Mouse (Mus musculus): ENCODE data around the gene Plekhg5.

Plekhg5 gene

GRCm38 (mm10) chr4:152134507-152134906, 62.2 kb downstream of the Plekhg5 start:
- peak; percentile 72 for DNase-seq (ENCODE audit: low read depth, low spot score)
- no peaks in the 10 kb centered on the region; the same call in 1 of the 2 replicates for H3K27me3 ChIP-seq (ENCODE audit: control insufficient read depth, insufficient read depth, low read length, poor library complexity, severe bottlenecking)
- H3K36me3 ChIP-seq (ENCODE audit: control insufficient read depth, insufficient read depth, low read length, poor library complexity, severe bottlenecking), result no peaks in the 10 kb centered on the region

GRCm38 (mm10) chr4:152135363-152135762, 63.1 kb downstream of the Plekhg5 start:
- Histone ChIP-seq H3K36me3 (ENCODE audit: control insufficient read depth, insufficient read depth, low read length, poor library complexity, severe bottlenecking) (no peaks in the 10 kb centered on the region), H3K27me3 (ENCODE audit: control insufficient read depth, insufficient read depth, low read length, poor library complexity, severe bottlenecking) (no peaks in the 10 kb centered on the region; the same call in none of the 2 replicates)
- no peak for DNase-seq (ENCODE audit: low read depth, low spot score)

GRCm38 (mm10) chr4:152136112-152136875, 64.0 kb downstream of the Plekhg5 start:
- DNase-seq (ENCODE audit: low read depth, low spot score), result peak; percentile 69
- Histone ChIP-seq H3K36me3 (ENCODE audit: control insufficient read depth, insufficient read depth, low read length, poor library complexity, severe bottlenecking) (no peaks in the 10 kb centered on the region), H3K27me3 (ENCODE audit: control insufficient read depth, insufficient read depth, low read length, poor library complexity, severe bottlenecking) (no peaks in the 10 kb centered on the region; the same call in none of the 2 replicates)

GRCm38 (mm10) chr4:152136876-152137250, 64.6 kb downstream of the Plekhg5 start:
- DNase-seq (ENCODE audit: low read depth, low spot score), result no peak
- no peaks in the 10 kb centered on the region for H3K36me3 ChIP-seq (ENCODE audit: control insufficient read depth, insufficient read depth, low read length, poor library complexity, severe bottlenecking)

GRCm38 (mm10) chr4:152138497-152139260, 66.4 kb downstream of the Plekhg5 start:
- no peaks in the 10 kb centered on the region for H3K36me3 ChIP-seq (ENCODE audit: control insufficient read depth, insufficient read depth, low read length, poor library complexity, severe bottlenecking)
- no peaks in the 10 kb centered on the region; the same call in none of the 2 replicates for H3K27me3 ChIP-seq (ENCODE audit: control insufficient read depth, insufficient read depth, low read length, poor library complexity, severe bottlenecking)
- DNase-seq (ENCODE audit: low read depth, low spot score), result peak; percentile 94

More at GRCm38 (mm10) chr4:152136876-152137250, 64.6 kb downstream of the Plekhg5 start:
- H3K27me3 ChIP-seq (ENCODE audit: control insufficient read depth, insufficient read depth, low read length, poor library complexity, severe bottlenecking), result no peaks in the 10 kb centered on the region; the same call in none of the 2 replicates

GRCm38 (mm10) chr4:152140441-152140840, 68.1 kb downstream of the Plekhg5 start:
- no peaks in the 10 kb centered on the region for H3K36me3 ChIP-seq (ENCODE audit: control insufficient read depth, insufficient read depth, low read length, poor library complexity, severe bottlenecking)
- DNase-seq (ENCODE audit: low read depth, low spot score), result peak; percentile 80
- no peaks in the 10 kb centered on the region; the same call in none of the 2 replicates for H3K27me3 ChIP-seq (ENCODE audit: control insufficient read depth, insufficient read depth, low read length, poor library complexity, severe bottlenecking)

- H3K27me3 ChIP-seq (ENCODE audit: control insufficient read depth, insufficient read depth, low read length, poor library complexity, severe bottlenecking), result no peaks in the 10 kb centered on the region; the same call in none of the 2 replicates
- DNase-seq (ENCODE audit: low read depth, low spot score), result no peak
- no peaks in the 10 kb centered on the region for H3K36me3 ChIP-seq (ENCODE audit: control insufficient read depth, insufficient read depth, low read length, poor library complexity, severe bottlenecking)
Observed at GRCm38 (mm10) chr4:152141521-152142135, 69.3 kb downstream of the Plekhg5 start.

- Histone ChIP-seq H3K27me3 (ENCODE audit: control insufficient read depth, insufficient read depth, low read length, poor library complexity, severe bottlenecking) (no peaks in the 10 kb centered on the region; the same call in 1 of the 2 replicates), H3K36me3 (ENCODE audit: control insufficient read depth, insufficient read depth, low read length, poor library complexity, severe bottlenecking) (no peaks in the 10 kb centered on the region)
- no peak for DNase-seq (ENCODE audit: low read depth, low spot score)
Observed at GRCm38 (mm10) chr4:152143632-152144031, 71.3 kb downstream of the Plekhg5 start.

GRCm38 (mm10) chr4:152145473-152145872, 73.2 kb downstream of the Plekhg5 start:
- Histone ChIP-seq H3K36me3 (ENCODE audit: control insufficient read depth, insufficient read depth, low read length, poor library complexity, severe bottlenecking) (no peaks in the 10 kb centered on the region), H3K27me3 (ENCODE audit: control insufficient read depth, insufficient read depth, low read length, poor library complexity, severe bottlenecking) (no peaks in the 10 kb centered on the region)
- no peak for DNase-seq (ENCODE audit: low read depth, low spot score)

GRCm38 (mm10) chr4:152146033-152146827, 73.9 kb downstream of the Plekhg5 start:
- Histone ChIP-seq H3K36me3 (ENCODE audit: control insufficient read depth, insufficient read depth, low read length, poor library complexity, severe bottlenecking) (no peaks in the 10 kb centered on the region), H3K27me3 (ENCODE audit: control insufficient read depth, insufficient read depth, low read length, poor library complexity, severe bottlenecking) (no peaks in the 10 kb centered on the region)
- DNase-seq (ENCODE audit: low read depth, low spot score), result no peak

GRCm38 (mm10) chr4:152150546-152150945, 78.2 kb downstream of the Plekhg5 start:
- Histone ChIP-seq H3K27me3 (ENCODE audit: control insufficient read depth, insufficient read depth, low read length, poor library complexity, severe bottlenecking) (no peaks in the 10 kb centered on the region), H3K36me3 (ENCODE audit: control insufficient read depth, insufficient read depth, low read length, poor library complexity, severe bottlenecking) (no peaks in the 10 kb centered on the region)
- no peak for DNase-seq (ENCODE audit: low read depth, low spot score)

- DNase-seq (ENCODE audit: low read depth, low spot score), result no peak
Observed at GRCm38 (mm10) chr4:152151451-152151965, 79.2 kb downstream of the Plekhg5 start.

GRCm38 (mm10) chr4:152151966-152152544, 79.8 kb downstream of the Plekhg5 start, which contains the start of gene Espn:
Gene Espn (minus strand): TSS chr4:152152371.
- peak; percentile 47 for DNase-seq (ENCODE audit: low read depth, low spot score)
- Histone ChIP-seq H3K36me3 (ENCODE audit: control insufficient read depth, insufficient read depth, low read length, poor library complexity, severe bottlenecking) (no peaks in the 10 kb centered on the region), H3K27me3 (ENCODE audit: control insufficient read depth, insufficient read depth, low read length, poor library complexity, severe bottlenecking) (no peaks in the 10 kb centered on the region)

More at GRCm38 (mm10) chr4:152151451-152151965, 79.2 kb downstream of the Plekhg5 start:
- no peaks in the 10 kb centered on the region for H3K36me3 ChIP-seq (ENCODE audit: control insufficient read depth, insufficient read depth, low read length, poor library complexity, severe bottlenecking)
- H3K27me3 ChIP-seq (ENCODE audit: control insufficient read depth, insufficient read depth, low read length, poor library complexity, severe bottlenecking), result no peaks in the 10 kb centered on the region
